Mouse (Mus musculus) layer of hippocampus, adult 18-20 months (tissue): ENCODE results near the gene Nop58. TPM values are rescaled to one million over a fixed set of nuclear protein-coding genes. Genes with fewer than 3 reads are reported as not detected.
A peak's percentile ranks its signal among the peaks of the same experiment; 100 is the strongest.
"Not testable (repeated sequence)": the region's sequence is repeated elsewhere in the genome, so short reads cannot be mapped to it uniquely, and the experiment has no call there.

ENCODE experiments used
- DNase-seq, 2 experiments: peaks; one replicate each; pipeline ENCODE4 v3.0.0; 2022; ENCODE audit warnings: low spot score in 2 of 2
- total RNA-seq, 2 experiments: library from RNA; stranded (reverse); gene quantifications; 2 replicates each; pipeline ENCODE4 v1.2.3; 2021

The Nop58 gene
- total RNA-seq, 2 experiments from 2014 or later, result 53.8 to 57.1 TPM

GRCm38 (mm10) chr1:59701766-59702165, 17.0 kb downstream of the Nop58 start:
- no peak for DNase-seq

- DNase-seq, result peak in 1 of 2 experiments; percentile 40
These were observed 35.1 kb downstream of the Nop58 start for GRCm38 (mm10) chr1:59719900-59720299.

DNA sequence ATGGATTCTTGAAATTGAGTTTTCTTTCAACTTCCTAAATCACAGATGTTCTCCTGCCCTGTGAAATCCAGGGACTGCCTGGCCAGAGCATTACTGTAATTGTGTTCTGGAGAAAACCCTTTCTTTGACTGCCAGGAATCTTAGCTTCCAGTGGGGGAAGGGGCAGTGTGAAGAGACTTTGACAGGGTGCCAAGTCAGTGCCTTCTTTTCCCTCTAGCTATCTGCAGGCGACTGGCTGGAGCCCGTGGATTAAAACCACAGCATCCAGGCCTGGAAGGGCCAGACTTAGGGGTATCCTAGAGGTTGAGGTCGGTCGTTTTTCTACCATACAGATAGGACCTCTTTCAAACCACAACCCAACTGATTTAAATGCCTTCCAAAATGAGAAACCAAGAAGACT, 40.9 kb downstream of the Nop58 start:
- no peak for DNase-seq

- no peak for DNase-seq
These were observed 45.3 kb downstream of the Nop58 start for GRCm38 (mm10) chr1:59730106-59730505.

- no peak for DNase-seq
These were observed 46.0 kb downstream of the Nop58 start for GRCm38 (mm10) chr1:59730737-59731136.

DNA sequence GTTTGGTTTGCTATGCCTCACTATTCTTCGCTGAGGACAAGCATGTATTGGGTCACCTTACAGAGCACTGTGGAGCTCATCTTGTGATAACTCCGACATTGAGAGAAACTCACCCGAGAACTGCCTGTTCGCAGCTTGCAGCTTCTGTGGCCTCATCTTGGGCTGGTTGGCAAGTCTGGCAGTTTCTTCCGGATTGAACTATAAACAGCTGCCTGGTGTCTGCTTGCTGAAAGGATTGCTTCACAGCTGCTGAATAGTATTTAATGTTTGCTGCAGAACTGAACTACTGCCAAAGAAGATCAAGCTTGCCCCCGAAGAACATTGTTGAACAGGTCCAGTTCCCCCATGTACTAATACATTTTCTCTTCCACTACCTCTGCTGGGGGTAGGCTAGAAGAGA, 49.3 kb downstream of the Nop58 start:
- peak in 1 of 2 experiments; percentile 13 for DNase-seq

DNA sequence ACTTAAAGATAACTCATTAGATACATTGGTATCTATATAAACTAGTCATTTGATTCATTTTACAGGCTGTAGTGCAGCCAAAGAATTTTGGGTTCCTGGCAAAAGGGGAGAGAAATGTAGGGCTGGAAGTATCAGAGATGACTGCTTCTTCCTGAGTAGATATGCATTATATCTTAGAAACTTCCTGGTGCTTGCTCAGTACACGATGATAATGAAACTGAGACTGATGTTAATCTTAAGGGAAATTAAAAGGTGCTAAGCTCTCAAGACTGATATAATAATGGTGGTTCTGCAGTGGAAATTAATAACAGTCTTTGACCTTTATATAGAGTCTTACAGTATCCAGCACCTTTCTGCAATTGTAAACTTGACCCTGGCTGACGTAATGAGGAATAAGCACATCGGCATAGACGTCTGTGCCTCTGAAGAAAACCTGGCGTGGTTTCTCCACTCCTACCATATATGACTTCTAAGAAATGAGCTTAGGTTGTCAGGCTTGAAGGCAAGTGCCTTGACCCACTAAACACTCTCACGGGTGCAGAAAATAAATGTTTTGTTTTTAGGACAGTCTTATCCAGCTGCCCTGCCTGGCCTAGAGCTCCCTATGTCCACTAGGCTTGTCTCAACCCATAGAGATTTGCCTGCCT, 54.1 kb downstream of the Nop58 start:
- no peak for DNase-seq

GRCm38 (mm10) chr1:59739577-59740354, 55.0 kb downstream of the Nop58 start:
- DNase-seq, result no peak

GRCm38 (mm10) chr1:59749047-59749446, 64.3 kb downstream of the Nop58 start:
- no peak for DNase-seq

GRCm38 (mm10) chr1:59749724-59750123, 65.0 kb downstream of the Nop58 start:
- DNase-seq, result not testable (repeated sequence)

DNA sequence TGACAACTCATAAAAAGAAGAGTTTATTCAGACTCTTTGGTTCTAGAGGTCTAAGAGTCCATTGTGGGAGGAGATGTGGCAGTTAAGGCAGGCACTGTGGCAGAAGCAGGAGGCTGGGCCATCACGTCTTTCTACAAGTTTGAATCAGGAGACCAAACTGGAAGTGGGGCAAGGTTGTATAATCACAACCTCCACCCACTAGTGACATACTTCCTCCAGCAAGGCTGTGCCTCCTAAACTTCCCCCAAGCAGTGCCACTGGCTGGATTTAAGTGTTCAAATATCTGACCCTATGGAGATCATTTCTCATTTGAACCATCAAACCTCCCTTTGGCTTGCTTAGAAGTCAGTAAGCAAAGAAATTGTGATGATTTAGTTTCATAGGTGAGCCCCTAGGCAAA, 70.5 kb downstream of the Nop58 start:
- DNase-seq, result no peak

DNA sequence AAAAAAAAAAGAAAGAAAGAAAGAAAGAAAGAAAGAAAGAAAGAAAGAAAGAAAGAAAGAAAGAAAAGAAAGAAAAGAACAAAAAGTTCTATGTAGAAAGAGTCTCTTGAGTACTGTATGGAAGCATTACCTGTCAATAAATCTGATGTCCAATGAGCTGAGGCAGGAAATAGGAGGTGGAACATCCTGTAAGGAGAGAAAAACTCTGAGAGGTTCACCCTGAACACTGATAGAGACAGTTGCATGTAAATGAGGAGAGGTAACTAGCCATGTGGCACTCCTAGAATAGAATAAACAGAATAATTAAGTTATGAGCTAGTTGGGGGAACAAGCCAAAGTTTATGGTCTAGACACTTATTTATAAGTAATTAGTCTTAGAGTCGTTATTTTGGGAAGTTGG, 73.6 kb downstream of the Nop58 start:
- no peak for DNase-seq

GRCm38 (mm10) chr1:59762208-59762607, 77.4 kb downstream of the Nop58 start:
- peak in 1 of 2 experiments; percentile 35 for DNase-seq

DNA sequence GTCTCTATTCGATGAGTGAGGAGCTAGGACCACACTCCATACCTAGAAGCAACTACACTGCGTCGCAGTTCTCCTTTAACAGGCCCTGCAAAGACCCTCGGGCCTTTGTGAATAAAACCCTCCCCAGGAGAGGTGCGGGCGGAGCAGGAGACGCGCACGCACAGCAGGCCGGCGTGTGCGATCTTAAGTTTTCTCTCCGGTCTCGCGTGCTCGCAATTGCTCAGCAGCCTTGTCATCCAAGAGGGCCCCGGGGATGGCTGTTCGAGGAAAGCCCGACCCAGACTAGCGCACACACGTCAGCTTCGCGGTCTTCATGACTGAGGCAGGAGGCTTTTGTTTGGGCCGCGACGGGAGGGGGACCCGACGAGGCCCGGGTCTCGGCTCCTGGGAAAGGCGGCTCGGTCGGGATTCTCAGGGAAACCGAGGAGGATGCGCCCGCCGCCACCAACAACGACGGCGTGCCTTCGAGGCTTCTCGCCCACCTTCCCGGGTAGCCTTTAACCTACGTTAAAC, 77.9 kb downstream of the Nop58 start:
- DNase-seq, result peak; percentile 45 to 65

DNA sequence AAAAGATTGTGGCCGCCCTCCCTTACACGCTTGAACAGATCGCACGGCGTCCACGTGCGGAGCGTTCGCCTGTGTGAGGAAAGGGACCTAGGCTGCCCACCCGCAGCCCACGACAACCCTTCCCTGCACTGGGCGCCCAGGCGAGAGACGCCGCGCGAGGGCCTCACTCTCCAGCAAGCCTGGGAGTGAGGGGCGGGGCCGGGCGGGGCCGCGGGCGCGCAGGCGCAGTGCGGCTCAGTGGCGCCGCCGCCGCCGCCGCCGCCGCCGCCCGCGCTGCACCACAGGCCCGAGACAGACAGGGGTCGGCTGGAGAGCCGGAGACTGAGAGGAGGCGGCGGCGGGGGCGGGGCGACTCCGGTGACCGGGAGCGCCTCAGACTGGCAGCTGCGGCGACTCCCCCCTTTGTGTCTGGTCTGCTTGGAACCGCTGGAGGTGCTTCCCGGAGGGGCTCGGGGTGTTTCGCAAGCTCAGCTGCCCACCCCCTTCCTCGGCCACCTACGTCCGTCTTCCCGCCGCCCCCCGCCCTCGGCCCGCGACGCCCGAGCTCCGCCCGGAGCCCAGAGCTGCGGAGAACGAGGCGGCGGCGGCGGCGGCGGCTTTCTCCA, 78.5 kb downstream of the Nop58 start, which contains the start of gene Bmpr2:
Gene Bmpr2, plus strand, starts transcription at position 237 of the 605 bp plus-strand sequence.
- peak; percentile 77 to 85 for DNase-seq

- DNase-seq, result peak; percentile 19 to 44
These were observed 79.0 kb downstream of the Nop58 start for GRCm38 (mm10) chr1:59763781-59764251.

GRCm38 (mm10) chr1:59764407-59764971, 79.7 kb downstream of the Nop58 start:
- DNase-seq, result peak; percentile 15 to 37

GRCm38 (mm10) chr1:59765279-59765678, 80.5 kb downstream of the Nop58 start:
- DNase-seq, result no peak

DNA sequence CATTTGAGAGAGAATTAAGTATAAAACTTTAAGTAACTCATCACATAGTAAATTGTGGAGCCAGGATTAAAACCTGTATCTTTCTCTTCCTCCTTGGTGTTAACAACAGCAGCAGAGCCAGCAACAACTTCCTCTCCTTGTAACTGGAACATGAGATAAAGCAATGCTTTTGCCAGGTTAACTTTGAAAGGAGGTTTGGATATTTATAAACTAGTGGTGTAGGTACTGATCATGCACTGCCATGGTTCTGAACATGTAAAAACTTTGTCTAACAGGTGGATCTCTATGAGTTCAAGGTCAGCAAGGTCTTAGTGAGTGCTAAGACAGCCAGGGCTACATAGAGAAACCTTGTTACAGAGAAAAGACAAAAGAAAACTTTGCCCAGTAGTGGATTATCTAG, 81.9 kb downstream of the Nop58 start:
- no peak for DNase-seq
